Mouse (Mus musculus): Measurements from ENCODE around the gene Epm2a. TPM values are rescaled to one million over a fixed set of nuclear protein-coding genes. Genes with fewer than 3 reads are reported as not detected.

The Epm2a gene
- polyA plus RNA-seq, 1 experiment from 2014 or later: 1.4 TPM

DNA sequence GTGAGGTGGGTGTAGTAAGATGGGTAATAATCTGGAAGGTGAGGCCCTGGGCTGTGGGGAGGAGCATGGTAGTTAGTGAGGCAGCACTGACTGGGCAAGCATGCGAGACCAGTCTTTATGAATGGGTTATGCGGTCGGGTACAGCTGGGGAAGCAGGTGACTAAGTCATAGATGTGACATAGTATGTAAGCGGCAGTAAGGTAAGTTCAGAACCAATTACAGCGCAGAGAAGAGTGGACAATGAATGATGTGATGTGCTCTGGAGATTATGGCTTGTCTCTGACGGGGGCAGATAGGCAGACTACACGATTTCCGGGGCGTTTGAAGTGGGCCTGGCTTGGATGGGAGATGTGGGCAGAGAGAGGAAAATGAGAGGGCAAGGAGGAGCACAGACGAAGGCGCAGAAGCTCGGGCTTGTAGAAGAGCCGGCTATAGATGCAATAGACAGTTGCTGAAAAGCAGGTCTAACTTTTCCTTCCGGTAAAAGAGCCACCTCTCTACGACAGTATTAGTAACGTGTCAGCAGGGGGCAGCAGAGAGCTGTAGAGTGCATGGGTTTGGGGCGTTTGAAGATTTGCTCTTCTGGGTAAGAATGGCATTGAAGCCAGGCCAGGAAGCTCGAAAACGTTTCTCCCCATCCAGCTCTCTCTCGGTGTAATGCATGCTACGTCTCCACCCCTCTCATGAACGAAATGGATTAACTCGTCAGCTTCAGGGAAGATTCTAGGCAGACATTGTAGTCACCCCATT is 106.5 kb downstream of the Epm2a start:
- Histone ChIP-seq H3K27ac (ENCODE audit: low read length) (no peak overlapping the region), H3K36me3 (ENCODE audit: control insufficient read depth, insufficient read depth, low read length) (no peaks in the 10 kb centered on the region), H3K4me2 (replicated peaks; ENCODE audit: low read depth, low read length) (peak overlapping the region; percentile 26; the same call in 1 of the 2 replicates), H3K9ac (replicated peaks; ENCODE audit: low read depth, low read length) (no peak overlapping the region), H3K9me3 (ENCODE audit: control insufficient read depth, low read depth, low read length) (no peaks in the 10 kb centered on the region), H3K4me1 (ENCODE audit: control insufficient read depth, insufficient read depth, low read length) (no peaks in the 10 kb centered on the region), H3K4me3 (ENCODE audit: low read depth, low read length) (no peak overlapping the region), H3K27me3 (ENCODE audit: control insufficient read depth, insufficient read depth, low read length) (no peaks in the 10 kb centered on the region)
- WGBS: 31% methylated on average over 23 of the region's 23 CpGs
- ATAC-seq (ENCODE audit: insufficient number of reproducible peaks, insufficient read depth, low FRiP score, low read depth): peak; percentile 85; the same call in 1 of the 2 replicates

DNA sequence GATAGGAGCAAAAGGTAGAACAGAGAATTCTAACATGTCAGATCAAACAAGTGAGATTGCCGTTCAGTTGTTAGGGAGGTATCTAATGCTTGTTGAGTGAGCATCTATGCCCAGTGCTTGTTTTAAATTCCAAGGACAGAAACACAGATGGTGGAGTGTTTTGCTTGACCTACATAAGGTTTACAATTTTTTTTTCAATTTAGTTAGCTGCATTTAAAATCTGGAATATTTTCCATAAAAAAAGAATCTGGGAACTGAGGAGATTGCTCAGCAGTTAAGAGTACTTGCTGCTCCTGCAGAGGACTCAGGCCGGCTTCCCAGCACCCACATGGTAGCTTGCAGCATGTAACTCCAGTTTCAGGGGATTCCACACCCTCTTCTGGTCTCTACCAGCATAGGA is 109.3 kb downstream of the Epm2a start:
- Histone ChIP-seq H3K9me3 (ENCODE audit: control insufficient read depth, low read depth, low read length) (no peaks in the 10 kb centered on the region), H3K36me3 (ENCODE audit: control insufficient read depth, insufficient read depth, low read length) (no peaks in the 10 kb centered on the region), H3K27me3 (ENCODE audit: control insufficient read depth, insufficient read depth, low read length) (no peaks in the 10 kb centered on the region), H3K9ac (replicated peaks; ENCODE audit: low read depth, low read length) (no peak overlapping the region), H3K4me2 (replicated peaks; ENCODE audit: low read depth, low read length) (no peak overlapping the region), H3K4me3 (ENCODE audit: low read depth, low read length) (no peak overlapping the region), H3K4me1 (ENCODE audit: control insufficient read depth, insufficient read depth, low read length) (no peaks in the 10 kb centered on the region), H3K27ac (ENCODE audit: low read length) (no peak overlapping the region)
- WGBS: 83% methylated on average over 2 of the region's 2 CpGs
- no peak for ATAC-seq (ENCODE audit: insufficient number of reproducible peaks, insufficient read depth, low FRiP score, low read depth)

DNA sequence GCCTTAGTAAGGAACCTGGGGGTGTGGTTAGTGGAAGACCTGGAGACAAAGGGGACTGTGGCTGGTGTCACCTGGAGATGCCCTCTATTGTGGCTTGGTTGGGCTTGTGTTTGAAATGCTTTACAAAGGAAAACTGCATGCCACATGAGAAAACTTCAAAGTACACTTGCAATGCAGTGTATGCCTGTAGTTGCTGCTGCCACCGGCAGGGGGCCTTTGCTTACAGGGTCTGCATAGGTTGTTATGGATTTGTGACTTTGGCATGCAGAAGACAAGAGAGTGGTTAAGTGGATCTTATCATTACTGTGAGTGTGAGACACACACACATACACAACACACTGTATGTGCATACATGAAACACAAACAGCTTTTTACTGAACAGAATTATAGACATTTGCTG is 114.2 kb downstream of the Epm2a start:
- no peak overlapping the region for H3K27ac ChIP-seq (ENCODE audit: low read length)
- WGBS: 32% methylated on average over 1 of the region's 1 CpGs
- H3K4me3 ChIP-seq (ENCODE audit: low read depth, low read length): no peak overlapping the region
- H3K9ac ChIP-seq (replicated peaks; ENCODE audit: low read depth, low read length): no peak overlapping the region
- no peak overlapping the region for H3K4me2 ChIP-seq (replicated peaks; ENCODE audit: low read depth, low read length)
- H3K36me3 ChIP-seq (ENCODE audit: control insufficient read depth, insufficient read depth, low read length): no peaks in the 10 kb centered on the region
- H3K27me3 ChIP-seq (ENCODE audit: control insufficient read depth, insufficient read depth, low read length): no peaks in the 10 kb centered on the region
- no peak for ATAC-seq (ENCODE audit: insufficient number of reproducible peaks, insufficient read depth, low FRiP score, low read depth)
- no peaks in the 10 kb centered on the region for H3K4me1 ChIP-seq (ENCODE audit: control insufficient read depth, insufficient read depth, low read length)
- H3K9me3 ChIP-seq (ENCODE audit: control insufficient read depth, low read depth, low read length): no peaks in the 10 kb centered on the region

DNA sequence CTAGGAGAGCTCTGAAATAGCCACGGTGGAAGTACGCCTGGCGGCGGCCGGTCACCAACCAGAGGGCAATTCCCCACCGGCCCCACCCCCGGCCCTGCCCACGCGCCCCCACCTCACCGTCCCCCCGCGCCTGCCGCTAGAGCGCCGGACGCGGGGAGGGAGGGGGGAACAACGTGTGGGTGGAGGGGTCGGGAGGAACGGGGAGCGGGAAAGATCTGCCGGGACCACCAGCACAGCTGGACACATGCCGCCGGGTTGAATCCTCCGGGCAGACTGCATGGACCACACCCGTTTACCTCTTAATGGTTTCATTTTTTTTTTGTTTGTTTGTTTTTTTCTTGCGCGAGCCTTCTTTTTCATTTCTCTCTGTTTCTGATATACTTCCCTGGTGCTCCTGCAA is 148.8 kb downstream of the Epm2a start:
- Histone ChIP-seq H3K4me2 (replicated peaks; ENCODE audit: low read depth, low read length) (no peak overlapping the region), H3K27me3 (ENCODE audit: control insufficient read depth, insufficient read depth, low read length) (peaks cover 4% of the 10 kb centered on the region), H3K9me3 (ENCODE audit: control insufficient read depth, low read depth, low read length) (peaks cover 8% of the 10 kb centered on the region), H3K4me1 (ENCODE audit: control insufficient read depth, insufficient read depth, low read length) (no peaks in the 10 kb centered on the region), H3K9ac (replicated peaks; ENCODE audit: low read depth, low read length) (no peak overlapping the region), H3K4me3 (ENCODE audit: low read depth, low read length) (no peak overlapping the region), H3K27ac (ENCODE audit: low read length) (no peak overlapping the region), H3K36me3 (ENCODE audit: control insufficient read depth, insufficient read depth, low read length) (no peaks in the 10 kb centered on the region)
- 46% methylated on average over 28 of the region's 28 CpGs for WGBS
- ATAC-seq (ENCODE audit: insufficient number of reproducible peaks, insufficient read depth, low FRiP score, low read depth): peak; percentile 99

Other genes with a start within 250 kb of the Epm2a start
- 28.9 and 32.0 TPM in 2 replicates for gene Shprh, start 194.0 kb upstream of the Epm2a start, polyA plus RNA-seq (2014; fragmentation: Nextera tagmentation; extraction: Ambion mirVana)
- 29.5 and 29.9 TPM in 2 replicates for gene Fbxo30, start 62.1 kb upstream of the Epm2a start, polyA plus RNA-seq (2014; fragmentation: Nextera tagmentation; extraction: Ambion mirVana)

Data from stomach, embryonic 14.5 days (tissue).